9 mouse cellular contexts compared by ENCODE assay signal in the genomic region with DNA sequence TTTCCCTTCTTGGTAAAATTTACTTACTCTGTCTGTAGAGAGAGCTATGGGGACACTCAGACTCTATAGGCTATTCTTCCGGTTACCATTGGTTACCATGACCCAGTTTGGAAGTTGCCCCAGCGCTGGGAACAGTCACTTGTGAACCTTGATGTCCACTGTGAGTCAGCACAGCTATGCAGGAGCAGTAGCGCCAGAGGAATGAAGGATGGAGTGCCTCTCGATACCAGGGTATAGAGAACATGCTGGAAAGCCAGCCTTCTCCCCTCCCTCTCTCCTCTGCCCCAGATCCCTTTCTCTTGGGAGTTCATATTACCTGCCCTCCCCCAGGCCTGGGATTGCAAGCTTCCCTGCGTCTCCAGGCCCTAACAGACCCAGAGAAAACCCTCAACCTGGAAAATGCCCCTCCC.
A peak's percentile ranks its signal among the peaks of the same experiment; 100 is the strongest.
DNase-seq lines count a peak whose midpoint lies in the region; ATAC-seq lines count a peak whose summit lies in the region.
"Had no signal": no experiment of that assay in that cellular context is flagged by ENCODE, and none has a peak within 500 bp of the region (broad histone marks: within the 10 kb centered on the region; RNA-seq: fewer than 3 reads in every experiment).

No protein-coding gene starts in this region.

- no peak overlapping the region for H3K4me2 ChIP-seq in heart, embryonic 15.5 days
- H3K4me2 ChIP-seq in forebrain, embryonic 13.5 days: no peak overlapping the region
- H3K4me2 ChIP-seq in midbrain, embryonic 13.5 days (replicated peaks): no peak overlapping the region

- H3K27me3 ChIP-seq in heart, embryonic 15.5 days: no peaks in the 10 kb centered on the region
- H3K27me3 ChIP-seq in forebrain, embryonic 13.5 days: 0 out of 2 replicates have a peak, but pooled peaks cover 3% of the 10 kb centered on the region
- H3K27me3 ChIP-seq in midbrain, embryonic 13.5 days: no peaks in the 10 kb centered on the region; the same call in 1 of the 2 replicates

- peak overlapping the region; percentile 85 for H3K27ac ChIP-seq in heart, embryonic 15.5 days
- H3K27ac ChIP-seq in forebrain, embryonic 13.5 days: peak overlapping the region; percentile 86
- peak overlapping the region; percentile 88 for H3K27ac ChIP-seq in midbrain, embryonic 13.5 days

- no peaks in the 10 kb centered on the region for H3K9me3 ChIP-seq in heart, embryonic 15.5 days (replicated peaks)
- no peaks in the 10 kb centered on the region for H3K9me3 ChIP-seq in forebrain, embryonic 13.5 days (replicated peaks)
- no peaks in the 10 kb centered on the region for H3K9me3 ChIP-seq in midbrain, embryonic 13.5 days

- no peak for DNase-seq in heart, adult 9 months (ENCODE audit: low spot score in 2 of 2)
- DNase-seq in adrenal gland, adult 2 months: peak; percentile 84
- DNase-seq in thymus, postnatal 4 days: no peak
- DNase-seq in natural killer cell, adult 2 months (ENCODE audit: low spot score in 2 of 2): no peak
- DNase-seq in kidney, postnatal 36 days: no peak
- DNase-seq: cerebellum, adult 18-20 months had no signal

- WGBS in heart, embryonic 15.5 days: 51% methylated on average over 5 of the region's 5 CpGs
- WGBS in forebrain, embryonic 13.5 days: 59% methylated on average over 5 of the region's 5 CpGs
- 48% methylated on average over 5 of the region's 5 CpGs for WGBS in midbrain, embryonic 13.5 days

- H3K4me3 ChIP-seq in heart, embryonic 15.5 days: no peak overlapping the region
- no peak overlapping the region for H3K4me3 ChIP-seq in forebrain, embryonic 13.5 days
- H3K4me3 ChIP-seq in midbrain, embryonic 13.5 days (replicated peaks): no peak overlapping the region

- H3K9ac ChIP-seq in heart, embryonic 15.5 days: no peak overlapping the region
- H3K9ac ChIP-seq in forebrain, embryonic 13.5 days: no peak overlapping the region
- no peak overlapping the region for H3K9ac ChIP-seq in midbrain, embryonic 13.5 days (replicated peaks)

- no peaks in the 10 kb centered on the region for H3K36me3 ChIP-seq in heart, embryonic 15.5 days
- no peaks in the 10 kb centered on the region for H3K36me3 ChIP-seq in forebrain, embryonic 13.5 days (ENCODE audit: poor library complexity, severe bottlenecking)
- no peaks in the 10 kb centered on the region for H3K36me3 ChIP-seq in midbrain, embryonic 13.5 days

- peaks cover 71% of the 10 kb centered on the region for H3K4me1 ChIP-seq in heart, embryonic 15.5 days (replicated peaks)
- H3K4me1 ChIP-seq in forebrain, embryonic 13.5 days: peaks cover 47% of the 10 kb centered on the region
- peaks cover 43% of the 10 kb centered on the region for H3K4me1 ChIP-seq in midbrain, embryonic 13.5 days (replicated peaks)

- ATAC-seq in heart, embryonic 15.5 days (replicated peaks; ENCODE audit: insufficient number of reproducible peaks, insufficient read depth, low FRiP score, low read depth): no peak
- ATAC-seq in forebrain, embryonic 13.5 days: no peak
- ATAC-seq in midbrain, embryonic 13.5 days: no peak
